21 mouse cellular contexts compared by ENCODE assay signal in the genomic region with DNA sequence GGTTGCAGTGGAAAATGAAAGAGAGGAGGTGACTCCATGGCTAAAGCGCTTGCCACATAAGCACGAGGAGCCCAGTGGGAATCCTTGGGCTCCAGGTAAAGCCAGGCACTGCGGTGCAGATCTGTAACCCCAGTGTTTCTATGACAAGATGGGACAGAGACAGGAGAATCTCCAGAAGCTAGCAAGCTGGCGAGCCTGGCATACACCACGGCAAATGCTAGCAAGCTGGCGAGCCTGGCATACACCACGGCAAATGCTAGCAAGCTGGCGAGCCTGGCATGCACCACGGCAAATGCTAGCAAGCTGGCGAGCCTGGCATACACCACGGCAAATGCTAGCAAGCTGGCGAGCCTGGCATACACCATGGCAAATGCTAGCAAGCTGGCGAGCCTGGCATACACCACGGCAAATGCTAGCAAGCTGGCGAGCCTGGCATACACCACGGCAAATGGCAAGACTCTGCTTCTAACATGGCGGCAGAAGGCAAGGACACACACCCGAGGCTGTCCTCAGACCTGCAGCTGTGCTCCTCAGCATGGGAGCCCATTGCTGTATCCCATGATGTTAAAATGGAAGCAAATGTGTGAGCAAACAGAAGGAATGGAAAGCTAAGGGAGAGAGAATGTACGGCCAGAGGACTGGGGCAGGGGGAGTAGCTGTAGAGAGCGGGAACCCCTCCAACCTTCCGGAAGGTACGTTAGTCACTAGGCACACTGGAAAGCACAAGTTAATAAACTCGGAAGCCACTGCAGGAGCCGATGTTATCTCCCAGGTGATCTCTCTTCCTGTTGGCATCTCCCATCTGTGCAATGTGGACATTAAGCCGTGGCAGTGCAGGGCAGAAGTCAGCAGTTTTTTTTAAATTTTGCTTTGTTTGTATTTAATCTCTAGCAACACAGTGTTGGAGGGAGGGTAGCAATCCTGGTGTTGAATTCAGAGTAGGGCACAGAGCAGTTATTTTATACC.
DNase-seq lines count a peak whose midpoint lies in the region; ATAC-seq and TF ChIP-seq lines count a peak whose summit lies in the region.
"Had no signal": no experiment of that assay in that cellular context is flagged by ENCODE, and none has a peak within 500 bp of the region (broad histone marks: within the 10 kb centered on the region; RNA-seq: fewer than 3 reads in every experiment).

No protein-coding gene starts in this region.

- WGBS in midbrain, postnatal 0 days = 87% methylated on average over 25 of the region's 25 CpGs

- TF ChIP-seq POLR2A in brain, embryonic 14.5 days (IDR thresholded peaks at IDR 0.05; ENCODE audit: borderline replicate concordance, extremely low read depth, insufficient read depth, insufficient read length, poor library complexity, severe bottlenecking) = no peak

- H3K9me3 ChIP-seq in midbrain, postnatal 0 days (ENCODE audit: low read length) = no peaks in the 10 kb centered on the region
- H3K9me3 ChIP-seq: embryonic facial prominence, embryonic 10.5 days; forebrain, embryonic 12.5 days; limb, embryonic 13.5 days; liver, embryonic 13.5 days; lung, embryonic 15.5 days; midbrain, embryonic 15.5 days; neural tube, embryonic 15.5 days; stomach, embryonic 15.5 days had no signal

- H3K27ac ChIP-seq in layer of hippocampus, adult 2 months = 0 out of 2 replicates have a peak overlapping the region, but pooled peaks have one; percentile 23
- H3K27ac ChIP-seq in midbrain, postnatal 0 days (ENCODE audit: low read depth, low read length) = no peak overlapping the region
- H3K27ac ChIP-seq: embryonic facial prominence, embryonic 10.5 days; forebrain, embryonic 12.5 days; kidney, postnatal 0 days; limb, embryonic 13.5 days; liver, embryonic 13.5 days; lung, embryonic 15.5 days; macrophage; midbrain, embryonic 15.5 days; neural tube, embryonic 15.5 days; stomach, embryonic 15.5 days had no signal

- intact Hi-C loops in gastrocnemius, postnatal 36 days (cut with DNase I) = no loop called here

- no peak for ATAC-seq in midbrain, postnatal 0 days (ENCODE audit: low FRiP score)
- ATAC-seq: midbrain, embryonic 15.5 days had no signal

- no peak overlapping the region for H3K4me3 ChIP-seq in layer of hippocampus, adult 2 months
- H3K4me3 ChIP-seq in midbrain, postnatal 0 days (ENCODE audit: low read depth, low read length) = no peak overlapping the region
- H3K4me3 ChIP-seq: embryonic facial prominence, embryonic 10.5 days; forebrain, embryonic 12.5 days; limb, embryonic 13.5 days; liver, embryonic 13.5 days; lung, embryonic 15.5 days; midbrain, embryonic 15.5 days; neural tube, embryonic 15.5 days; stomach, embryonic 15.5 days had no signal

- no peaks in the 10 kb centered on the region for H3K36me3 ChIP-seq in midbrain, postnatal 0 days (ENCODE audit: insufficient read depth, low read length)
- H3K36me3 ChIP-seq: embryonic facial prominence, embryonic 10.5 days; forebrain, embryonic 12.5 days; limb, embryonic 13.5 days; liver, embryonic 13.5 days; lung, embryonic 15.5 days; midbrain, embryonic 15.5 days; neural tube, embryonic 15.5 days; stomach, embryonic 15.5 days had no signal

- no peak overlapping the region for H3K4me2 ChIP-seq in midbrain, postnatal 0 days (ENCODE audit: low read depth, low read length, poor library complexity, severe bottlenecking)
- H3K4me2 ChIP-seq: forebrain, embryonic 12.5 days; limb, embryonic 13.5 days; liver, embryonic 13.5 days; lung, embryonic 15.5 days; midbrain, embryonic 15.5 days; neural tube, embryonic 15.5 days; stomach, embryonic 15.5 days had no signal

- no peak overlapping the region for H3K9ac ChIP-seq in midbrain, postnatal 0 days (replicated peaks; ENCODE audit: low read length, poor library complexity, severe bottlenecking)
- H3K9ac ChIP-seq: forebrain, embryonic 12.5 days; limb, embryonic 13.5 days; liver, embryonic 13.5 days; lung, embryonic 15.5 days; midbrain, embryonic 15.5 days; neural tube, embryonic 15.5 days; stomach, embryonic 15.5 days had no signal

- no peak for TF ChIP-seq CTCF in layer of hippocampus, adult 2 months (conservative IDR thresholded peaks at IDR 0.05)
- no peak for TF ChIP-seq CTCF in brain, embryonic 14.5 days (IDR thresholded peaks at IDR 0.05; ENCODE audit: borderline replicate concordance, extremely low read depth, insufficient read depth, insufficient read length)
- no peak for TF ChIP-seq CTCF in midbrain, postnatal 0 days (IDR thresholded peaks at IDR 0.05)

- no peaks in the 10 kb centered on the region for H3K4me1 ChIP-seq in midbrain, postnatal 0 days (ENCODE audit: insufficient read depth, low read length)
- H3K4me1 ChIP-seq: forebrain, embryonic 12.5 days; limb, embryonic 13.5 days; midbrain, embryonic 15.5 days had no signal

- no peaks in the 10 kb centered on the region for H3K27me3 ChIP-seq in midbrain, postnatal 0 days (ENCODE audit: insufficient read depth, low read length)
- H3K27me3 ChIP-seq: forebrain, embryonic 12.5 days; limb, embryonic 13.5 days; liver, embryonic 13.5 days; lung, embryonic 15.5 days; midbrain, embryonic 15.5 days; neural tube, embryonic 15.5 days; stomach, embryonic 15.5 days had no signal

- DNase-seq in layer of hippocampus, adult 2 months (ENCODE audit: low spot score in 2 of 2) = no peak
- DNase-seq in layer of hippocampus, adult 9-11 months = no peak
- DNase-seq in brain, embryonic 14.5 days (ENCODE audit: low read depth) = peak; percentile 58
- peak; percentile 69 to 70 for DNase-seq in cerebellum, adult 18-20 months
- DNase-seq in cerebellum, postnatal 25 days = peak; percentile 67 to 72
- no peak for DNase-seq in gastrocnemius, postnatal 36 days
- no peak for DNase-seq in midbrain, postnatal 0 days (ENCODE audit: low spot score)
- no peak for DNase-seq in adrenal gland, adult 2 months
- DNase-seq: gastrocnemius, postnatal 25 days; kidney, adult 18-20 months; liver, embryonic 13.5 days; right cerebral cortex, postnatal 25 days had no signal

Comparison
In these comparisons a context has a peak if more than half of its experiments do, and no peak if none do; other contexts are left out.
1. DNase-seq: peak in brain, embryonic 14.5 days (single experiment), cerebellum, adult 18-20 months (2 of 2) and cerebellum, postnatal 25 days (2 of 2); none in layer of hippocampus, adult 2 months (0 of 2), layer of hippocampus, adult 9-11 months (single experiment), gastrocnemius, postnatal 36 days (0 of 2), midbrain, postnatal 0 days (single experiment) and adrenal gland, adult 2 months (single experiment).